Mouse (Mus musculus) CH12.LX (cell line): ENCODE results near the gene Cxcr6. TPM values are rescaled to one million over a fixed set of nuclear protein-coding genes. Genes with fewer than 3 reads are reported as not detected.

Experiments
- DNase-seq: peaks from one replicate; pipeline ENCODE4 v3.0.0-alpha.2; 2013; ENCODE audit errors: extremely low read depth
- H3K27ac ChIP-seq: 2 replicates; pipeline ENCODE4 v1.5.1; 2012; ENCODE audit warnings: low read depth, mild to moderate bottlenecking, control low read depth, moderate library complexity; ENCODE audit not compliant: insufficient read depth
- H3K27me3 ChIP-seq: replicated peaks from 2 replicates; pipeline ENCODE3; 2012; ENCODE audit warnings: inconsistent platforms
- H3K36me3 ChIP-seq, 2 experiments: replicated peaks in 1 of 2; 2 replicates each; pipeline versions ENCODE3 to v1.6.1; 2012; ENCODE audit warnings: inconsistent platforms in 1 of 2, low read length in 1 of 2, mild to moderate bottlenecking in 1 of 2, mixed read lengths in 1 of 2, moderate library complexity in 1 of 2; ENCODE audit not compliant: control insufficient read depth in 1 of 2, insufficient read depth in 1 of 2
- H3K4me1 ChIP-seq, 2 experiments: 2 replicates each; pipeline ENCODE4 v1.6.1; 2012; ENCODE audit warnings: inconsistent platforms in 1 of 2, moderate library complexity in 1 of 2; ENCODE audit not compliant: insufficient read depth in 2 of 2, control insufficient read depth in 1 of 2
- H3K4me2 ChIP-seq: 2 replicates; pipeline ENCODE4 v1.6.1; 2012; ENCODE audit warnings: low read depth, mild to moderate bottlenecking, control low read depth; ENCODE audit not compliant: poor library complexity, insufficient read depth, severe bottlenecking
- H3K4me3 ChIP-seq, 3 experiments: fragments of 150-350 bp in 1 of 3; sonication (generic) in 1 of 3; replicated peaks in 1 of 3; 2 replicates each; pipeline versions ENCODE3 to v1.5.1; 2011 to 2012; ENCODE audit warnings: low read depth in 2 of 3, low read length in 2 of 3, mild to moderate bottlenecking in 2 of 3, moderate library complexity in 2 of 3, control low read depth in 1 of 3, improper control_type of control experiment in 1 of 3, inconsistent platforms in 1 of 3, mixed read lengths in 1 of 3; ENCODE audit not compliant: poor library complexity in 1 of 3
- H3K79me2 ChIP-seq: replicated peaks from 2 replicates; pipeline ENCODE4 v1.6.1; 2012; ENCODE audit warnings: mild to moderate bottlenecking, moderate library complexity; ENCODE audit not compliant: control insufficient read depth, poor library complexity, insufficient read depth, severe bottlenecking; ENCODE audit errors: extremely low read depth
- H3K9ac ChIP-seq: 2 replicates; pipeline ENCODE4 v1.6.1; 2012; ENCODE audit warnings: low read depth, mild to moderate bottlenecking, control low read depth, moderate library complexity; ENCODE audit not compliant: insufficient read depth
- H3K9me3 ChIP-seq: replicated peaks from 2 replicates; pipeline ENCODE3; 2012; ENCODE audit warnings: low read length, inconsistent platforms, mixed read lengths
- BHLHE40 ChIP-seq: IDR thresholded peaks from 2 replicates; pipeline ENCODE4 v1.6.1; 2011; ENCODE audit warnings: mild to moderate bottlenecking, low read depth, low read length, improper control_type of control experiment
- CHD1 ChIP-seq: IDR thresholded peaks from 2 replicates; pipeline ENCODE4 v1.6.1; 2012; ENCODE audit warnings: low read depth, low read length, improper control_type of control experiment, inconsistent platforms
- CHD2 ChIP-seq: IDR thresholded peaks from 2 replicates; pipeline ENCODE4 v1.6.1; 2011; ENCODE audit warnings: low read length, improper control_type of control experiment
- CTCF ChIP-seq, 2 experiments: IDR thresholded peaks in 1 of 2; conservative IDR thresholded peaks in 1 of 2; 2 replicates each; pipeline ENCODE4 v1.5.1; 2011 to 2012; ENCODE audit warnings: low read depth in 2 of 2, low read length in 2 of 2, improper control_type of control experiment in 1 of 2, inconsistent platforms in 1 of 2, mild to moderate bottlenecking in 1 of 2, moderate library complexity in 1 of 2
- E2F4 ChIP-seq: IDR thresholded peaks from 2 replicates; pipeline ENCODE4 v1.6.1; 2011; ENCODE audit warnings: low read depth, low read length, improper control_type of control experiment; ENCODE audit not compliant: insufficient replicate concordance
- ELF1 ChIP-seq: IDR thresholded peaks from 2 replicates; pipeline ENCODE4 v1.6.1; 2014; ENCODE audit warnings: low read depth, mild to moderate bottlenecking, inconsistent platforms, low read length, improper control_type of control experiment
- EP300 ChIP-seq: IDR thresholded peaks from 2 replicates; pipeline ENCODE4 v1.6.1; 2011; ENCODE audit warnings: low read length, improper control_type of control experiment
- ETS1 ChIP-seq: conservative IDR thresholded peaks from 2 replicates; pipeline ENCODE4 v1.6.1; 2012; ENCODE audit warnings: low read depth, mild to moderate bottlenecking, inconsistent platforms, low read length, improper control_type of control experiment, moderate library complexity
- GABPA ChIP-seq: IDR thresholded peaks from 2 replicates; pipeline ENCODE4 v1.6.1; 2012; ENCODE audit warnings: low read depth, low read length, improper control_type of control experiment, inconsistent platforms; ENCODE audit not compliant: insufficient replicate concordance
- HCFC1 ChIP-seq: IDR thresholded peaks from 2 replicates; pipeline ENCODE4 v1.6.1; 2012; ENCODE audit warnings: low read depth, mild to moderate bottlenecking, inconsistent platforms, low read length, improper control_type of control experiment
- IRF4 ChIP-seq: IDR thresholded peaks from 2 replicates; pipeline ENCODE4 v1.6.1; 2014; ENCODE audit warnings: low read depth, mild to moderate bottlenecking, inconsistent platforms, low read length, improper control_type of control experiment
- JUN ChIP-seq: IDR thresholded peaks from 2 replicates; pipeline ENCODE4 v1.6.1; 2011; ENCODE audit warnings: low read depth, mild to moderate bottlenecking, low read length, improper control_type of control experiment, moderate library complexity; ENCODE audit not compliant: insufficient read depth
- JUND ChIP-seq: conservative IDR thresholded peaks from 2 replicates; pipeline ENCODE4 v1.6.1; 2011; ENCODE audit warnings: low read depth, low read length, improper control_type of control experiment
- KAT2A ChIP-seq: IDR thresholded peaks from 2 replicates; pipeline ENCODE4 v1.6.1; 2012; ENCODE audit warnings: low read length, improper control_type of control experiment, inconsistent platforms; ENCODE audit not compliant: insufficient replicate concordance
- MAFK ChIP-seq: IDR thresholded peaks from 2 replicates; pipeline ENCODE4 v1.6.1; 2011; ENCODE audit warnings: low read length, improper control_type of control experiment; ENCODE audit not compliant: insufficient replicate concordance
- MAX ChIP-seq: IDR thresholded peaks from 2 replicates; pipeline ENCODE4 v1.6.1; 2011; ENCODE audit warnings: low read length, improper control_type of control experiment
- MAZ ChIP-seq: IDR thresholded peaks from 2 replicates; pipeline ENCODE4 v1.6.1; 2012; ENCODE audit warnings: low read depth, mild to moderate bottlenecking, inconsistent platforms, low read length, improper control_type of control experiment, moderate library complexity
- MEF2A ChIP-seq: IDR thresholded peaks from 2 replicates; pipeline ENCODE4 v1.6.1; 2014; ENCODE audit warnings: low read depth, mild to moderate bottlenecking, inconsistent platforms, low read length, improper control_type of control experiment, borderline replicate concordance
- MXI1 ChIP-seq: IDR thresholded peaks from 2 replicates; pipeline ENCODE4 v1.6.1; 2011; ENCODE audit warnings: mild to moderate bottlenecking, low read depth, low read length, improper control_type of control experiment
- MYC ChIP-seq: IDR thresholded peaks from 2 replicates; pipeline ENCODE4 v1.6.1; 2011; ENCODE audit warnings: low read depth, mild to moderate bottlenecking, improper control_type of control experiment, low read length
- NELFE ChIP-seq: IDR thresholded peaks from 2 replicates; pipeline ENCODE4 v1.6.1; 2011; ENCODE audit warnings: low read depth, low read length, improper control_type of control experiment
- NRF1 ChIP-seq: IDR thresholded peaks from 2 replicates; pipeline ENCODE4 v1.6.1; 2014; ENCODE audit warnings: low read depth, mild to moderate bottlenecking, inconsistent platforms, low read length, improper control_type of control experiment, moderate library complexity
- PAX5 ChIP-seq: IDR thresholded peaks from 2 replicates; pipeline ENCODE4 v1.6.1; 2012; ENCODE audit warnings: low read length, inconsistent platforms, mixed read lengths
- POLR2A ChIP-seq: IDR thresholded peaks from 2 replicates; pipeline ENCODE4 v1.6.1; 2011; ENCODE audit warnings: low read depth, mild to moderate bottlenecking, improper control_type of control experiment, low read length
- POLR2AphosphoS2 ChIP-seq: IDR thresholded peaks from 2 replicates; pipeline ENCODE4 v1.6.1; 2011; ENCODE audit warnings: low read depth, low read length, improper control_type of control experiment
- RAD21 ChIP-seq: IDR thresholded peaks from 2 replicates; pipeline ENCODE4 v1.6.1; 2011; ENCODE audit warnings: low read depth, mild to moderate bottlenecking, low read length, improper control_type of control experiment, moderate library complexity
- RCOR1 ChIP-seq: conservative IDR thresholded peaks from 2 replicates; pipeline ENCODE4 v1.6.1; 2012; ENCODE audit warnings: low read depth, mild to moderate bottlenecking, inconsistent platforms, low read length, improper control_type of control experiment
- SIN3A ChIP-seq: IDR thresholded peaks from 2 replicates; pipeline ENCODE4 v1.6.1; 2012; ENCODE audit warnings: low read length, improper control_type of control experiment, inconsistent platforms
- SMC3 ChIP-seq: IDR thresholded peaks from 2 replicates; pipeline ENCODE4 v1.6.1; 2011; ENCODE audit warnings: low read depth, low read length, improper control_type of control experiment
- TBP ChIP-seq: conservative IDR thresholded peaks from 2 replicates; pipeline ENCODE4 v1.6.1; 2011; ENCODE audit warnings: low read depth, low read length, improper control_type of control experiment
- TCF12 ChIP-seq: IDR thresholded peaks from 2 replicates; pipeline ENCODE4 v1.6.1; 2014; ENCODE audit warnings: low read depth, mild to moderate bottlenecking, inconsistent platforms, low read length, improper control_type of control experiment
- UBTF ChIP-seq: IDR thresholded peaks from 2 replicates; pipeline ENCODE4 v1.6.1; 2012; ENCODE audit warnings: low read depth, mild to moderate bottlenecking, inconsistent platforms, low read length, improper control_type of control experiment, moderate library complexity
- USF1 ChIP-seq: IDR thresholded peaks from 2 replicates; pipeline ENCODE4 v1.6.1; 2014; ENCODE audit warnings: low read depth, mild to moderate bottlenecking, inconsistent platforms, low read length, improper control_type of control experiment
- USF2 ChIP-seq: conservative IDR thresholded peaks from 2 replicates; pipeline ENCODE4 v1.6.1; 2011; ENCODE audit warnings: low read depth, low read length, improper control_type of control experiment
- ZC3H11A ChIP-seq: IDR thresholded peaks from 2 replicates; pipeline ENCODE4 v1.6.1; 2012; ENCODE audit warnings: low read depth, mild to moderate bottlenecking, inconsistent platforms, low read length, improper control_type of control experiment
- ZKSCAN1 ChIP-seq: IDR thresholded peaks from 2 replicates; pipeline ENCODE4 v1.6.1; 2012; ENCODE audit warnings: low read depth, inconsistent platforms, low read length, improper control_type of control experiment, borderline replicate concordance
- ZMIZ1 ChIP-seq: IDR thresholded peaks from 2 replicates; pipeline ENCODE4 v1.6.1; 2012; ENCODE audit warnings: low read depth, mild to moderate bottlenecking, inconsistent platforms, low read length, improper control_type of control experiment
- ZNF384 ChIP-seq: IDR thresholded peaks from 2 replicates; pipeline ENCODE4 v1.6.1; 2012; ENCODE audit warnings: low read depth, low read length, improper control_type of control experiment, inconsistent platforms
- dilution Hi-C: fragments of 300-500 bp; cut with MboI; formaldehyde crosslinking; loops from 2 replicates; pipeline ENCODE4 v1.14.3; 2020; ENCODE audit warnings: low sequenced_read_pairs; ENCODE audit not compliant: extremely low pct_unique_long_range_greater_than_20kb, extremely low pct_ligation_motif_present
- in situ Hi-C: fragments of 300-500 bp; cut with MboI; formaldehyde crosslinking; loops from 3 replicates; pipeline ENCODE4 v1.14.3; 2019; ENCODE audit warnings: low sequenced_read_pairs, low pct_ligation_motif_present, low pct_unique_long_range_greater_than_20kb, mixed read lengths
- polyA plus RNA-seq: library from polyadenylated mRNA; unstranded; fragments of >175 nt; gene quantifications from 2 replicates; pipeline ENCODE4 v1.2.1, GENCODE M21; 2012; ENCODE audit warnings: low read depth; ENCODE audit not compliant: insufficient read length
- total RNA-seq, 2 experiments: library from RNA; depleted of rRNA; stranded (reverse); fragments of 300-350 nt in 1 of 2; fragments of >200 nt in 1 of 2; gene quantifications; 2 replicates each; pipeline ENCODE4 v1.2.3; 2012 to 2014

Gene Cxcr6
- total and polyA plus RNA-seq, 3 experiments = 0.08 to 1.4 (median 1.0) TPM

DNA sequence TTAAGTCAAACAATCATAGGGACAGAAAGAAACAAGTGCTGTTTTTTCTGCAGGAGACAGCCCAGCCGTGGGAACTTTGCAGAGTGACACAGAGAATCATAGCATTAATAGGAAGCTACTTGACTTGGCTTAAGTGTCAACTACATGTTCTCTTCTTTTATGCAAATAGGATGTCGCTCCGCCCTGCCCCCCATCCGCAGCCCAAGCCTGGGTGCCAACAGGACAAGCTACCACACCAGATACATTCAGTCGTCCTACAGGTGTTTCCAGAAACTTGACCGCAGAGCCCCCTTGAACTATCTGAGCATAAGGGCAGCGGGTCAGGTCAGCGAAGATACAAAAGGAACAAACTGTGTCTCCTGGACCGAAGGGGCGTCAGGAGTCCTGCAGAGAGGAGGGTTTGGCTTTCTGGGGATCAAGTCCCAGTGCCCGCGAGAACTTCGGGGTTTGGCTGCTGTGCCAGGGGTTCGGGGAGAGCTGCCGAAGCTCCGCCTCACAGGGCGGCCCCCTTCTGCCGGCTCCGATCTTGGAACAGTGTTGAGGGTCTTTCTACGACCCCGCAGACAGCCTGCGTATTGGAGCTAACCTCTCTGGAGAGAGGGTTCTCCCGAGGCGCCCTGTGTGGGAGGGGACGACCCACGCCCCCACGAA lies 44.9 kb downstream of the Cxcr6 start:
- in situ Hi-C loops (no loop called here), dilution Hi-C loops (no loop called here)
- H3K36me3 ChIP-seq = peaks cover 0 to 4% of the 10 kb centered on the region in 2 experiments
- H3K27ac ChIP-seq = peak overlapping the region; percentile 98
- H3K79me2 ChIP-seq = peaks cover 26% of the 10 kb centered on the region
- peaks cover 13 to 53% of the 10 kb centered on the region in 2 experiments for H3K4me1 ChIP-seq
- peak overlapping the region; percentile 78 to 90 (median 83) for H3K4me3 ChIP-seq
- no peaks in the 10 kb centered on the region for H3K9me3 ChIP-seq
- H3K9ac ChIP-seq = peak overlapping the region; percentile 98
- no peaks in the 10 kb centered on the region for H3K27me3 ChIP-seq
- H3K4me2 ChIP-seq = peak overlapping the region; percentile 98; the same call in 1 of the 2 replicates
- peak; percentile 87 for DNase-seq
- TF ChIP-seq BHLHE40 = 0 out of 2 replicates have a peak, but pooled peaks have one; percentile 56
- peak; percentile 63; the same call in 1 of the 2 replicates for TF ChIP-seq IRF4
- TF ChIP-seq CHD2 = peak; percentile 82
- no peak; the same call in 1 of the 2 replicates for TF ChIP-seq ZMIZ1
- peak; percentile 66; the same call in 1 of the 2 replicates for TF ChIP-seq SIN3A
- TF ChIP-seq MAZ = peak; percentile 80
- no peak for TF ChIP-seq KAT2A
- no peak for TF ChIP-seq MYC
- TF ChIP-seq MAX = peak; percentile 61
- no peak; the same call in 1 of the 2 replicates for TF ChIP-seq HCFC1
- no peak for TF ChIP-seq UBTF
- no peak for TF ChIP-seq GABPA
- TF ChIP-seq TBP = peak; percentile 71; the same call in 1 of the 2 replicates
- no peak for TF ChIP-seq NRF1
- TF ChIP-seq ZNF384 = no peak
- no peak for TF ChIP-seq ZC3H11A
- 0 out of 2 replicates have a peak, but pooled peaks have one; percentile 0 for TF ChIP-seq SMC3
- TF ChIP-seq POLR2AphosphoS2 = no peak
- TF ChIP-seq JUN = no peak
- TF ChIP-seq JUND = 0 out of 2 replicates have a peak, but pooled peaks have one; percentile 5
- no peak for TF ChIP-seq USF1
- TF ChIP-seq E2F4 = no peak
- peak; percentile 76; the same call in 1 of the 2 replicates for TF ChIP-seq EP300
- no peak for TF ChIP-seq PAX5
- TF ChIP-seq MEF2A = peak; percentile 51; the same call in 1 of the 2 replicates
- TF ChIP-seq MAFK = no peak
- TF ChIP-seq POLR2A = peak; percentile 50
- no peak for TF ChIP-seq USF2
- peak; percentile 71 for TF ChIP-seq NELFE
- TF ChIP-seq ELF1 = no peak; the same call in 1 of the 2 replicates
- TF ChIP-seq RAD21 = no peak; the same call in 1 of the 2 replicates
- no peak for TF ChIP-seq ZKSCAN1
- TF ChIP-seq CTCF (conservative IDR thresholded peaks at IDR 0.05 in 1 of 2, IDR thresholded peaks at IDR 0.05 in 1 of 2; ENCODE audit: low read depth in 2 of 2, low read length in 2 of 2) = no peak
- peak; percentile 62; the same call in 1 of the 2 replicates for TF ChIP-seq RCOR1
- peak; percentile 19 for TF ChIP-seq MXI1
- peak; percentile 50; the same call in 1 of the 2 replicates for TF ChIP-seq TCF12
- TF ChIP-seq ETS1 = peak; percentile 55; the same call in 1 of the 2 replicates
- no peak for TF ChIP-seq CHD1
